Mouse (Mus musculus): ENCODE measurements at regions not wholly inside any gene's neighbourhood (a gene's known extent, or its start where the extent isn't known, plus 50 kb on each side); places are given as distances from the start of the nearest gene placed in this dataset.
"Not testable (repeated sequence)": the region's sequence is repeated elsewhere in the genome, so short reads cannot be mapped to it uniquely, and the experiment has no call there.

DNA sequence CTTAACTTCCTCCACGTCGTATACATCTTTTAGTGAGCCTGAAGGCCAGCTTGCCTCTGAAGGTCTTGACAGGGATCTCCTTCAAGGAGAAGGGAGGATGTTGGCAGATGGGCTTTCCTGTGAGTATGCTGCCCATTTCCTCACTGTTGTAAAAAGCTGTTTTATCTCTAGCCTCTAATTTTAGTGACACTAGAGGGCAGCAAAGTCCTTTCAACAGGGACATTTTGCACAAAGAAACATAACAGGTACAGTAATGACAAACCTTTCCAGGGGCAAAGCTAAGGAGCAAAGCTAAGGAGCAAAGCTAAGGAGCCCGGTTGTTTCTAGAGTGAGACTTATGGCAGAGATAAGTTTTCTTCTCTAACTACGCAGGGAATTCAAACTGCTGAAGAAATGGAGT lies 59.0 kb upstream of the Kbtbd8 start:
- peak; percentile 37; the same call in 1 of the 2 replicates for ATAC-seq
- no peak overlapping the region for H3K4me2 ChIP-seq (ENCODE audit: low read length)
- 49% methylated on average over 4 of the region's 4 CpGs for WGBS
- peak; percentile 84 for DNase-seq (ENCODE audit: low spot score)
- no peaks in the 10 kb centered on the region for H3K9me3 ChIP-seq (replicated peaks; ENCODE audit: control insufficient read depth, low read length)
- no peaks in the 10 kb centered on the region for H3K36me3 ChIP-seq (ENCODE audit: control insufficient read depth, insufficient read depth, low read length)
- no peaks in the 10 kb centered on the region for H3K27me3 ChIP-seq (replicated peaks; ENCODE audit: control insufficient read depth, insufficient read depth, low read length)
- H3K27ac ChIP-seq (ENCODE audit: low read depth, low read length), result no peak overlapping the region
- no peak overlapping the region for H3K4me3 ChIP-seq (ENCODE audit: low read depth, low read length)
- no peaks in the 10 kb centered on the region for H3K4me1 ChIP-seq (ENCODE audit: control insufficient read depth, insufficient read depth, low read length)
- H3K9ac ChIP-seq (ENCODE audit: low read length), result no peak overlapping the region

DNA sequence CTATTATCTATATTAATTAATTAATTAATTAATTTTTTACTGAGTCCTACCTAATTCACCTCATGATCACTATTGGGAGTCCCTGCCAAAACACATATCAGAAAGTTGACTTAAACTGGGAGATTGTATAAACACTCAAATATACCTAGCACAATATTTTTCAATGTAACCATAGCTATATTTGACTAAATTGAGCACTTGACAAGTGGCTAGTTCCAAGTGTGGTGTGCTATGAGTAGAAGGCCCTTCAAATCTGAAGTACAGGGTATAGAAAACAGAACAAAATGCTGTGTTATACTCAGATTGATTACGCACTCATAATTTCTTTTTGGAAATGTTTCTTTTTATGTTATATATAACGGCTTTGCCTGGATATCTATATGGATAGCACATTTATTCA lies 60.8 kb upstream of the Kbtbd8 start:
- Histone ChIP-seq H3K4me3 (ENCODE audit: low read depth, low read length) (no peak overlapping the region), H3K27me3 (replicated peaks; ENCODE audit: control insufficient read depth, insufficient read depth, low read length) (no peaks in the 10 kb centered on the region), H3K9me3 (replicated peaks; ENCODE audit: control insufficient read depth, low read length) (no peaks in the 10 kb centered on the region), H3K4me1 (ENCODE audit: control insufficient read depth, insufficient read depth, low read length) (no peaks in the 10 kb centered on the region), H3K27ac (ENCODE audit: low read depth, low read length) (no peak overlapping the region), H3K9ac (ENCODE audit: low read length) (no peak overlapping the region), H3K4me2 (ENCODE audit: low read length) (no peak overlapping the region), H3K36me3 (ENCODE audit: control insufficient read depth, insufficient read depth, low read length) (no peaks in the 10 kb centered on the region)
- ATAC-seq, result no peak
- DNase-seq (ENCODE audit: low spot score), result no peak
- WGBS, result 94% methylated on average over 2 of the region's 2 CpGs

DNA sequence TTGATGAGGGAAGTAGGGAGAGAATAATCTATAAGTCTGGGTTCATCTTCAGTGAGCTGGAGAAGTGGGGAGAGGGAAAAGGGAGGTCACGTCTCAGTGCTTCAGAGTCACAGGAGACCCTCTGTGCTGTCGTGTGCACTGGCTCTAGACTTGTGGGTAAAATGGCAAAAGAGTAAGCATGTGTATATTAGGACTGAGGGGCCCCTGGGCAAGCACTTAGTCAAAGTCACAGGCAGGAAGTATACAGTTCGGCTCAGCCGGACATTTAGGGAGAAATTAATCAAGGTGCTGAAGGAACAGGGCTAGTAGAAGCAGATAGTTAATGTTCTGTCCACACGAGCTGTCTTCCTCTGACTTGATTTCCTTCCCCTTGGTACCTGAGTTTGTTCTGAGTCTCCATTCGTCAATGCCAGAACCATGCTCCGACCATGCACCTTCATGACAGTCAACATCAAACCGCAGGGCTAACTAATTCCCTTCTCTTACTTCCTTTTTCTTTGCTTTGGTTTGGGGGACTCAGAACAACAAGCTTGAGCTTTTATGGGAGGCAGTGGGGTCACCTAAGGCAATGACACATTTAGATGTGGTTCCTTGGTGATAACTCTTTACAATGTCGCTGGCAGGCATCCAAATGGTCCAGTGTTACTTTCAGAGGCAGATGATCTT lies 63.2 kb upstream of the Kbtbd8 start:
- Histone ChIP-seq H3K36me3 (ENCODE audit: control insufficient read depth, insufficient read depth, low read length) (no peaks in the 10 kb centered on the region), H3K4me2 (ENCODE audit: low read length) (no peak overlapping the region), H3K27me3 (replicated peaks; ENCODE audit: control insufficient read depth, insufficient read depth, low read length) (no peaks in the 10 kb centered on the region), H3K9me3 (replicated peaks; ENCODE audit: control insufficient read depth, low read length) (no peaks in the 10 kb centered on the region), H3K4me1 (ENCODE audit: control insufficient read depth, insufficient read depth, low read length) (no peaks in the 10 kb centered on the region), H3K4me3 (ENCODE audit: low read depth, low read length) (no peak overlapping the region), H3K9ac (ENCODE audit: low read length) (no peak overlapping the region), H3K27ac (ENCODE audit: low read depth, low read length) (no peak overlapping the region)
- no peak for ATAC-seq
- DNase-seq (ENCODE audit: low spot score), result no peak
- 82% methylated on average over 9 of the region's 9 CpGs for WGBS

DNA sequence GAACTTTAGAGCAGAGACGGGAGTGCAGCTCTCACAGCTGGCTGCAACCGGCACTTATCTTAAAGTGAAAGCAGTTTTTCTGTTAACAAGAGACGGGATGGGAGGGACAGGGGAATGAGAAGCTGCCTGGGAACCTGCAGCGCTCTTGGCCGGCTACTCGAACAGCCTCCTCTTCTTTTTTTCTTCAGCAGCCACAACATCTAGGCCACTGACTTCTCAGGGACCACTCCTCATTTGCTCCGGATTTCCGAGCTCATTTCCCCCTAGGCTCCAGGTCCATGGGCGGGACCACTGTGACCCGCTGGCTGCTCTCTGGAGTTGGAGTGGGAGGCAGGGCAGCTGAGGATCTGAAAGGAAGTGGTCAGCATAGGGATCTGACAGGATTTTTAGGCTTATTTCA lies 75.7 kb upstream of the Kbtbd8 start:
- not testable (repeated sequence) for H3K36me3 ChIP-seq (ENCODE audit: control insufficient read depth, insufficient read depth, low read length); DNase-seq (ENCODE audit: low spot score); H3K9me3 ChIP-seq (replicated peaks; ENCODE audit: control insufficient read depth, low read length); H3K4me1 ChIP-seq (ENCODE audit: control insufficient read depth, insufficient read depth, low read length); H3K4me2 ChIP-seq (ENCODE audit: low read length); H3K9ac ChIP-seq (ENCODE audit: low read length); H3K4me3 ChIP-seq (ENCODE audit: low read depth, low read length); ATAC-seq; H3K27me3 ChIP-seq (replicated peaks; ENCODE audit: control insufficient read depth, insufficient read depth, low read length); H3K27ac ChIP-seq (ENCODE audit: low read depth, low read length)
- WGBS, result 18% methylated on average over 7 of the region's 10 CpGs

DNA sequence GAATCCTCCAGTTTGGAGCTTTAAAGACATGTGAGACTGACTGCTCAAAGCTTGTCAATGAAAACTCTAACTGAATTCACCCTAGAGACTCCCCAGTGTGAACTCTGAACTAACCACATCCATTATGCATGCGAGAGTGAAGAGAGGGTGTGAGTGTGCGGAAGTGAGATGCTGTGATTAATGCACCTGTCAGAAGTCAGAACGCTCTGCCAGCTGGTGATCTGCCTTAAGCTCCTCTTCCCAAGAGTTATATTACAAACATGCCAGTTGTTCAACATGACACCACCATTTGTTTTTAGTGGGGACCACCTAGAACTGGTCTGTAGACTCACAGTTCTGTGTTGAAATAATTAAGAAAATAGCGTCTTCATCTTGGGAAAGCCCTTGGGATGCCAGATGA lies 92.8 kb upstream of the Kbtbd8 start:
- Histone ChIP-seq H3K27me3 (replicated peaks; ENCODE audit: control insufficient read depth, insufficient read depth, low read length) (no peaks in the 10 kb centered on the region), H3K4me1 (ENCODE audit: control insufficient read depth, insufficient read depth, low read length) (no peaks in the 10 kb centered on the region), H3K9me3 (replicated peaks; ENCODE audit: control insufficient read depth, low read length) (no peaks in the 10 kb centered on the region), H3K9ac (ENCODE audit: low read length) (no peak overlapping the region), H3K36me3 (ENCODE audit: control insufficient read depth, insufficient read depth, low read length) (no peaks in the 10 kb centered on the region), H3K4me2 (ENCODE audit: low read length) (no peak overlapping the region), H3K4me3 (ENCODE audit: low read depth, low read length) (no peak overlapping the region), H3K27ac (ENCODE audit: low read depth, low read length) (no peak overlapping the region)
- peak; percentile 23 for DNase-seq (ENCODE audit: low spot score)
- ATAC-seq, result no peak
- 35% methylated on average over 4 of the region's 4 CpGs for WGBS

DNA sequence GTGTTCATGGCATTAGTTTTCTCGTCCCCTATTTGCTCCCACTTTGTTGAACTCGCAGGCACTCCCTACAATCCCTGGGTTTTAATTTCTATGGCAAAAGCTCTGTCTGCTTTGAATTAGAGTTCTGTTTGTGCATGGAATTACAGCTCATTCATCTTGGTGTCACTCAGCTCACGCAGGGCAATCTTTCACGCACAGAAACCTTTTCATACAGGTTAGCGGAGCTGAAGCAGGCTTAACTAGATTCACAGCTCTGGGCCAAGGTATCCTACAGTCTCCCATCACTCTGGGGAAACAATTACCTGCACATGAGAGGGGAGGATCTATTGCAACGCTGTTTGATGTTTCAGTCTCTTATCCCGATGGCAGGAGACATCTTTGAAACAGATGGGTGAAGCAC lies 95.3 kb upstream of the Kbtbd8 start:
- Histone ChIP-seq H3K27me3 (replicated peaks; ENCODE audit: control insufficient read depth, insufficient read depth, low read length) (no peaks in the 10 kb centered on the region), H3K9ac (ENCODE audit: low read length) (no peak overlapping the region), H3K4me1 (ENCODE audit: control insufficient read depth, insufficient read depth, low read length) (peaks cover 3% of the 10 kb centered on the region; the same call in 1 of the 2 replicates), H3K4me2 (ENCODE audit: low read length) (no peak overlapping the region), H3K27ac (ENCODE audit: low read depth, low read length) (no peak overlapping the region), H3K9me3 (replicated peaks; ENCODE audit: control insufficient read depth, low read length) (no peaks in the 10 kb centered on the region), H3K4me3 (ENCODE audit: low read depth, low read length) (no peak overlapping the region), H3K36me3 (ENCODE audit: control insufficient read depth, insufficient read depth, low read length) (no peaks in the 10 kb centered on the region)
- ATAC-seq (no peak), DNase-seq (ENCODE audit: low spot score) (peak; percentile 7)
- 12% methylated on average over 7 of the region's 7 CpGs for WGBS

DNA sequence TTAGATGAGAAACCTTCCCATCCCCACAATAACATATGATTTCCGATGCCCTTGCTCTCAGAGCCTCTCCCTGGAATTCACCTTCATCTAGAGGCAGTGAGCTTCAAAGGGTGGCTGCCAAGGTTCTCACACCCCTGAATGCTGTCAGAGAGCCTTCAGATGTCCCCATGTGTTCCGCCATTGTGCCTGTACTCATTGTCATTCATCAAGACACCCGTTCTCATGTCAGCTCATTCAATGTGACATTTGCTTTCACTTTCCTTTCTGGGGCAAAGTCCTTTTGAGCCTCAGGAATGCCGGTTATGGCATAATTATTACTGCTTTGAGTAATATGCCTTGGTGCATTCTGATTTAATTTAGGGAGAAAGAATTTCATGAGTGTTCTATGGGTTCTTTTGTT lies 99.1 kb upstream of the Kbtbd8 start:
- Histone ChIP-seq H3K36me3 (ENCODE audit: control insufficient read depth, insufficient read depth, low read length) (no peaks in the 10 kb centered on the region), H3K9ac (ENCODE audit: low read length) (no peak overlapping the region), H3K27me3 (replicated peaks; ENCODE audit: control insufficient read depth, insufficient read depth, low read length) (no peaks in the 10 kb centered on the region), H3K4me2 (ENCODE audit: low read length) (no peak overlapping the region), H3K4me1 (ENCODE audit: control insufficient read depth, insufficient read depth, low read length) (peaks cover 3% of the 10 kb centered on the region; the same call in 1 of the 2 replicates), H3K9me3 (replicated peaks; ENCODE audit: control insufficient read depth, low read length) (no peaks in the 10 kb centered on the region), H3K27ac (ENCODE audit: low read depth, low read length) (no peak overlapping the region), H3K4me3 (ENCODE audit: low read depth, low read length) (no peak overlapping the region)
- 27% methylated on average over 4 of the region's 4 CpGs for whole genome bisulfite sequencing
- DNase-seq (ENCODE audit: low spot score), result peak; percentile 30
- ATAC-seq, result no peak

DNA sequence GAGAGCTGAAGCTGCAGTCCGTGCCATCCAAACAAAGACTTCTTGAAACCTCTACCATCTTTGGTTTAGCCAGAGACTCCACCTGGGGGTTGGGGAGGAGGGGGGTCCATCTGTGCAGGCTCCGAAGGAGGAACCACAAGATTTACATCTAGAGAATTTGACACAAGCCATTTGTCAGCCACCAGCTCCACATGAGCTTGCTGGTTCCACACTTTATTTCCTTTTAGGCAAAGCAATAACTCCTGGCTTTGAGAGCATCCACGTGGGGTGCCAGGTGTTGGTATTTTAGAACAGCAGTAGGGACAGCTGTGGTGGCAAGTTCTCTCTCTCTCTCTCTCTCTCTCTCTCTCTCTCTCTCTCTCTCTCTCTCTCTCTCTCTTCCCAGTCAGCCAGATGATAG lies 99.6 kb upstream of the Kbtbd8 start:
- Histone ChIP-seq H3K4me2 (ENCODE audit: low read length) (no peak overlapping the region), H3K36me3 (ENCODE audit: control insufficient read depth, insufficient read depth, low read length) (no peaks in the 10 kb centered on the region), H3K27ac (ENCODE audit: low read depth, low read length) (no peak overlapping the region), H3K9me3 (replicated peaks; ENCODE audit: control insufficient read depth, low read length) (no peaks in the 10 kb centered on the region), H3K4me1 (ENCODE audit: control insufficient read depth, insufficient read depth, low read length) (peaks cover 3% of the 10 kb centered on the region; the same call in 1 of the 2 replicates), H3K9ac (ENCODE audit: low read length) (no peak overlapping the region), H3K4me3 (ENCODE audit: low read depth, low read length) (no peak overlapping the region), H3K27me3 (replicated peaks; ENCODE audit: control insufficient read depth, insufficient read depth, low read length) (no peaks in the 10 kb centered on the region)
- ATAC-seq (no peak), DNase-seq (ENCODE audit: low spot score) (no peak)
- 79% methylated on average over 3 of the region's 3 CpGs for WGBS

DNA sequence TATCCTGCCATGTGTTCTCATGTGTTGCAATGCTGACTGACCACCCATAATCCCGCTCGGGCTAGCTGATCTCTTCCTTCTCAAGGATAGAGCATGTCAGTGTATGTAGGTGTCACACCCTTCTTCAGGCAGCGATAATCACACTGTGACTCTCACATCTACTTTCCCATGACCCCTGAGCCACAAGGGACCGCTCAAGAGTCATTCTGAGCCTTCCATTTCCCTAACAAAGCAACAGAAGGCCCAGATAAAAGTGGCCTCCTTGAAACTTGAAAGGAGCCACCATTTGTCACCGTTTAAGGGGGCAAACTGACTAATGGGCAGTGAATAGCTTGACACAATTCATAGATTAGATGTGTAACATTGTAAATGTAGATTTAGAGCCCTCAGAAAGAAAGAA lies 103.9 kb upstream of the Kbtbd8 start:
- ATAC-seq (no peak), DNase-seq (ENCODE audit: low spot score) (no peak)
- Histone ChIP-seq H3K9me3 (replicated peaks; ENCODE audit: control insufficient read depth, low read length) (no peaks in the 10 kb centered on the region), H3K4me1 (ENCODE audit: control insufficient read depth, insufficient read depth, low read length) (peaks cover 3% of the 10 kb centered on the region; the same call in 1 of the 2 replicates), H3K9ac (ENCODE audit: low read length) (no peak overlapping the region), H3K27me3 (replicated peaks; ENCODE audit: control insufficient read depth, insufficient read depth, low read length) (no peaks in the 10 kb centered on the region), H3K4me3 (ENCODE audit: low read depth, low read length) (no peak overlapping the region), H3K27ac (ENCODE audit: low read depth, low read length) (no peak overlapping the region), H3K4me2 (ENCODE audit: low read length) (no peak overlapping the region), H3K36me3 (ENCODE audit: control insufficient read depth, insufficient read depth, low read length) (no peaks in the 10 kb centered on the region)
- 60% methylated on average over 5 of the region's 5 CpGs for WGBS
